Mouse (Mus musculus): ENCODE data around the gene Cd24a. TPM values are rescaled to one million over a fixed set of nuclear protein-coding genes. Genes with fewer than 3 reads are reported as not detected.

The Cd24a gene
- polyA plus RNA-seq, 1 experiment from 2014 or later = 206 TPM

Other genes with a start within 250 kb of the Cd24a start
- 8.8 and 9.2 TPM in 2 replicates for gene Bend3, start 99.5 kb upstream of the Cd24a start, polyA plus RNA-seq (2016; fragmentation: Nextera tagmentation; extraction: Ambion mirVana)
- 9.4 and 12.7 TPM in 2 replicates for gene Gm9803, start 54.2 kb upstream of the Cd24a start, polyA plus RNA-seq (2016; fragmentation: Nextera tagmentation; extraction: Ambion mirVana)
- 63.6 and 64.3 TPM in 2 replicates for gene 1700021F05Rik, start 37.3 kb upstream of the Cd24a start, polyA plus RNA-seq (2016; fragmentation: Nextera tagmentation; extraction: Ambion mirVana)